Mouse (Mus musculus): ENCODE results near the gene Ddx47. TPM values are rescaled to one million over a fixed set of nuclear protein-coding genes. Genes with fewer than 3 reads are reported as not detected.

The Ddx47 gene
- polyA plus RNA-seq, 1 experiment from 2014 or later, result 74.2 TPM

- no peak overlapping the region for H3K9ac ChIP-seq (ENCODE audit: low read depth, low read length)
- H3K27me3 ChIP-seq (replicated peaks; ENCODE audit: control insufficient read depth, insufficient read depth, low read length), result no peaks in the 10 kb centered on the region
- H3K9me3 ChIP-seq (ENCODE audit: control insufficient read depth, low read length), result no peaks in the 10 kb centered on the region
- no peak overlapping the region for H3K4me3 ChIP-seq (ENCODE audit: low read length)
- H3K36me3 ChIP-seq (ENCODE audit: control insufficient read depth, insufficient read depth, low read length), result no peaks in the 10 kb centered on the region
- 93% methylated on average over 8 of the region's 8 CpGs for WGBS
- no peak for ATAC-seq
- no peaks in the 10 kb centered on the region for H3K4me1 ChIP-seq (ENCODE audit: control insufficient read depth, insufficient read depth, low read depth, low read length)
- no peak overlapping the region for H3K4me2 ChIP-seq (ENCODE audit: low read length)
- no peak overlapping the region for H3K27ac ChIP-seq (ENCODE audit: low read depth, low read length)
Measured at GRCm38 (mm10) chr6:134998076-134998475, 13.3 kb upstream of the Ddx47 start.

GRCm38 (mm10) chr6:134998781-134999180 is 12.6 kb upstream of the Ddx47 start:
- no peaks in the 10 kb centered on the region for H3K36me3 ChIP-seq (ENCODE audit: control insufficient read depth, insufficient read depth, low read length)
- WGBS, result 89% methylated on average over 3 of the region's 3 CpGs
- no peak for ATAC-seq
- H3K9ac ChIP-seq (ENCODE audit: low read depth, low read length), result no peak overlapping the region
- no peak overlapping the region for H3K4me2 ChIP-seq (ENCODE audit: low read length)
- no peak overlapping the region for H3K4me3 ChIP-seq (ENCODE audit: low read length)
- H3K4me1 ChIP-seq (ENCODE audit: control insufficient read depth, insufficient read depth, low read depth, low read length), result no peaks in the 10 kb centered on the region
- H3K27ac ChIP-seq (ENCODE audit: low read depth, low read length), result no peak overlapping the region
- H3K9me3 ChIP-seq (ENCODE audit: control insufficient read depth, low read length), result no peaks in the 10 kb centered on the region
- H3K27me3 ChIP-seq (replicated peaks; ENCODE audit: control insufficient read depth, insufficient read depth, low read length), result no peaks in the 10 kb centered on the region

GRCm38 (mm10) chr6:135000272-135000671 is 11.1 kb upstream of the Ddx47 start:
- no peak overlapping the region for H3K4me3 ChIP-seq (ENCODE audit: low read length)
- no peak overlapping the region for H3K4me2 ChIP-seq (ENCODE audit: low read length)
- H3K36me3 ChIP-seq (ENCODE audit: control insufficient read depth, insufficient read depth, low read length), result no peaks in the 10 kb centered on the region
- ATAC-seq, result no peak
- WGBS, result 78% methylated on average over 4 of the region's 4 CpGs
- no peaks in the 10 kb centered on the region for H3K4me1 ChIP-seq (ENCODE audit: control insufficient read depth, insufficient read depth, low read depth, low read length)
- H3K27ac ChIP-seq (ENCODE audit: low read depth, low read length), result no peak overlapping the region
- H3K9ac ChIP-seq (ENCODE audit: low read depth, low read length), result no peak overlapping the region
- no peaks in the 10 kb centered on the region for H3K27me3 ChIP-seq (replicated peaks; ENCODE audit: control insufficient read depth, insufficient read depth, low read length)
- H3K9me3 ChIP-seq (ENCODE audit: control insufficient read depth, low read length), result no peaks in the 10 kb centered on the region

GRCm38 (mm10) chr6:135001991-135002390 is 9.4 kb upstream of the Ddx47 start:
- ATAC-seq, result no peak
- Histone ChIP-seq H3K9me3 (ENCODE audit: control insufficient read depth, low read length) (no peaks in the 10 kb centered on the region), H3K9ac (ENCODE audit: low read depth, low read length) (no peak overlapping the region), H3K27me3 (replicated peaks; ENCODE audit: control insufficient read depth, insufficient read depth, low read length) (no peaks in the 10 kb centered on the region), H3K4me2 (ENCODE audit: low read length) (no peak overlapping the region), H3K36me3 (ENCODE audit: control insufficient read depth, insufficient read depth, low read length) (no peaks in the 10 kb centered on the region), H3K4me3 (ENCODE audit: low read length) (no peak overlapping the region), H3K4me1 (ENCODE audit: control insufficient read depth, insufficient read depth, low read depth, low read length) (no peaks in the 10 kb centered on the region), H3K27ac (ENCODE audit: low read depth, low read length) (no peak overlapping the region)
- 88% methylated on average over 4 of the region's 4 CpGs for WGBS

- 97% methylated on average over 4 of the region's 4 CpGs for WGBS
- no peak overlapping the region for H3K4me3 ChIP-seq (ENCODE audit: low read length)
- no peaks in the 10 kb centered on the region for H3K4me1 ChIP-seq (ENCODE audit: control insufficient read depth, insufficient read depth, low read depth, low read length)
- no peaks in the 10 kb centered on the region for H3K27me3 ChIP-seq (replicated peaks; ENCODE audit: control insufficient read depth, insufficient read depth, low read length)
- no peaks in the 10 kb centered on the region for H3K9me3 ChIP-seq (ENCODE audit: control insufficient read depth, low read length)
- ATAC-seq, result no peak
- no peak overlapping the region for H3K4me2 ChIP-seq (ENCODE audit: low read length)
- no peak overlapping the region for H3K9ac ChIP-seq (ENCODE audit: low read depth, low read length)
- no peaks in the 10 kb centered on the region for H3K36me3 ChIP-seq (ENCODE audit: control insufficient read depth, insufficient read depth, low read length)
- H3K27ac ChIP-seq (ENCODE audit: low read depth, low read length), result no peak overlapping the region
Measured at GRCm38 (mm10) chr6:135006372-135006771, 5.0 kb upstream of the Ddx47 start.

GRCm38 (mm10) chr6:135011734-135012116 is 313 bp downstream of the Ddx47 start:
- WGBS, result under 1% methylated on average over 14 of the region's 14 CpGs
- peaks cover 6% of the 10 kb centered on the region for H3K4me1 ChIP-seq (ENCODE audit: control insufficient read depth, insufficient read depth, low read depth, low read length)
- no peaks in the 10 kb centered on the region for H3K27me3 ChIP-seq (replicated peaks; ENCODE audit: control insufficient read depth, insufficient read depth, low read length)
- no peaks in the 10 kb centered on the region for H3K9me3 ChIP-seq (ENCODE audit: control insufficient read depth, low read length)
- peak overlapping the region; percentile 64 for H3K4me3 ChIP-seq (ENCODE audit: low read length)
- peak overlapping the region; percentile 65 for H3K27ac ChIP-seq (ENCODE audit: low read depth, low read length)
- ATAC-seq, result peak; percentile 83
- peak overlapping the region; percentile 73 for H3K4me2 ChIP-seq (ENCODE audit: low read length)
- peaks cover 25% of the 10 kb centered on the region for H3K36me3 ChIP-seq (ENCODE audit: control insufficient read depth, insufficient read depth, low read length)
- H3K9ac ChIP-seq (ENCODE audit: low read depth, low read length), result peak overlapping the region; percentile 80

- ATAC-seq, result no peak
- H3K36me3 ChIP-seq (ENCODE audit: control insufficient read depth, insufficient read depth, low read length), result peaks cover 71% of the 10 kb centered on the region
- H3K4me2 ChIP-seq (ENCODE audit: low read length), result no peak overlapping the region
- H3K9me3 ChIP-seq (ENCODE audit: control insufficient read depth, low read length), result no peaks in the 10 kb centered on the region
- no peak overlapping the region for H3K4me3 ChIP-seq (ENCODE audit: low read length)
- H3K9ac ChIP-seq (ENCODE audit: low read depth, low read length), result no peak overlapping the region
- WGBS, result 97% methylated on average over 11 of the region's 11 CpGs
- peaks cover 4% of the 10 kb centered on the region for H3K4me1 ChIP-seq (ENCODE audit: control insufficient read depth, insufficient read depth, low read depth, low read length)
- no peaks in the 10 kb centered on the region for H3K27me3 ChIP-seq (replicated peaks; ENCODE audit: control insufficient read depth, insufficient read depth, low read length)
- H3K27ac ChIP-seq (ENCODE audit: low read depth, low read length), result no peak overlapping the region
Measured at GRCm38 (mm10) chr6:135017211-135017610, 5.8 kb downstream of the Ddx47 start.

GRCm38 (mm10) chr6:135019564-135019963 is 8.2 kb downstream of the Ddx47 start:
- H3K9ac ChIP-seq (ENCODE audit: low read depth, low read length), result no peak overlapping the region
- no peak overlapping the region for H3K4me3 ChIP-seq (ENCODE audit: low read length)
- H3K36me3 ChIP-seq (ENCODE audit: control insufficient read depth, insufficient read depth, low read length), result peaks cover 83% of the 10 kb centered on the region
- H3K27me3 ChIP-seq (replicated peaks; ENCODE audit: control insufficient read depth, insufficient read depth, low read length), result no peaks in the 10 kb centered on the region
- no peaks in the 10 kb centered on the region for H3K9me3 ChIP-seq (ENCODE audit: control insufficient read depth, low read length)
- no peak overlapping the region for H3K4me2 ChIP-seq (ENCODE audit: low read length)
- no peaks in the 10 kb centered on the region for H3K4me1 ChIP-seq (ENCODE audit: control insufficient read depth, insufficient read depth, low read depth, low read length)
- no peak for ATAC-seq
- H3K27ac ChIP-seq (ENCODE audit: low read depth, low read length), result no peak overlapping the region
- WGBS, result 85% methylated on average over 10 of the region's 10 CpGs

- Histone ChIP-seq H3K27ac (ENCODE audit: low read depth, low read length) (no peak overlapping the region), H3K36me3 (ENCODE audit: control insufficient read depth, insufficient read depth, low read length) (peaks cover 67% of the 10 kb centered on the region), H3K4me3 (ENCODE audit: low read length) (no peak overlapping the region), H3K27me3 (replicated peaks; ENCODE audit: control insufficient read depth, insufficient read depth, low read length) (no peaks in the 10 kb centered on the region), H3K9ac (ENCODE audit: low read depth, low read length) (no peak overlapping the region), H3K4me1 (ENCODE audit: control insufficient read depth, insufficient read depth, low read depth, low read length) (no peaks in the 10 kb centered on the region), H3K9me3 (ENCODE audit: control insufficient read depth, low read length) (no peaks in the 10 kb centered on the region), H3K4me2 (ENCODE audit: low read length) (no peak overlapping the region)
- ATAC-seq, result no peak
- 93% methylated on average over 3 of the region's 3 CpGs for WGBS
Measured at GRCm38 (mm10) chr6:135021633-135022032, 10.2 kb downstream of the Ddx47 start.

- no peaks in the 10 kb centered on the region for H3K27me3 ChIP-seq (replicated peaks; ENCODE audit: control insufficient read depth, insufficient read depth, low read length)
- H3K4me3 ChIP-seq (ENCODE audit: low read length), result no peak overlapping the region
- 94% methylated on average over 14 of the region's 14 CpGs for WGBS
- H3K9me3 ChIP-seq (ENCODE audit: control insufficient read depth, low read length), result no peaks in the 10 kb centered on the region
- ATAC-seq, result no peak
- no peak overlapping the region for H3K4me2 ChIP-seq (ENCODE audit: low read length)
- H3K4me1 ChIP-seq (ENCODE audit: control insufficient read depth, insufficient read depth, low read depth, low read length), result no peaks in the 10 kb centered on the region
- H3K9ac ChIP-seq (ENCODE audit: low read depth, low read length), result no peak overlapping the region
- peaks cover 50% of the 10 kb centered on the region for H3K36me3 ChIP-seq (ENCODE audit: control insufficient read depth, insufficient read depth, low read length)
- H3K27ac ChIP-seq (ENCODE audit: low read depth, low read length), result no peak overlapping the region
Measured at GRCm38 (mm10) chr6:135023379-135023778, 12.0 kb downstream of the Ddx47 start.

All from hindbrain, embryonic 16.5 days (tissue).